Mouse (Mus musculus): ENCODE measurements around the gene Lrrc32. TPM values are rescaled to one million over a fixed set of nuclear protein-coding genes. Genes with fewer than 3 reads are reported as not detected.
A peak's percentile ranks its signal among the peaks of the same experiment; 100 is the strongest.

The Lrrc32 gene
- polyA plus RNA-seq, 1 experiment from 2014 or later = 8.1 TPM

DNA sequence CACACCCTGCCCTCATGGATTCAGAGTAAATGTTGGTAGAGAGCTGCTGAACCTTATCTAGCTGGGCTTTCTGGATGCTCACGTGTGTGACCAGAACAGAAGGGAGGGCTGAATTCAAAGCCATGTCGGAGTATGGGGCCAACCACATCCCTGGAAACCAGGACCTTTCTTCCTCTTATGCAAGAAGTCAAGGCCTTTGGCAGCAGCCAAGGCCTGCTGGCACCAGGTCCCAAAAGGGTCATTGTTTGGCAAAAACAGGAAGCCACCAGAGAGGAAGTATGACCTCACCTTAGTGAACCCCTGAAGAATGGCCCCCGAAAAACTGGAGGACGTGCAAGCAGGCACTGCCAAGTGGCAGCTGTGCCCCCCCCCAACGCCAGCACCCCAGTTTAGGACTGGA, 33.5 kb downstream of the Lrrc32 start:
- Histone ChIP-seq H3K36me3 (no peaks in the 10 kb centered on the region), H3K4me2 (replicated peaks) (no peak overlapping the region), H3K9ac (no peak overlapping the region), H3K27me3 (no peaks in the 10 kb centered on the region), H3K27ac (replicated peaks) (no peak overlapping the region), H3K4me1 (peaks cover 30% of the 10 kb centered on the region), H3K9me3 (replicated peaks) (no peaks in the 10 kb centered on the region), H3K4me3 (replicated peaks) (no peak overlapping the region)
- no peak for ATAC-seq (ENCODE audit: insufficient number of reproducible peaks, low FRiP score, low TSS enrichment, low read depth)
- WGBS = 88% methylated on average over 5 of the region's 5 CpGs

DNA sequence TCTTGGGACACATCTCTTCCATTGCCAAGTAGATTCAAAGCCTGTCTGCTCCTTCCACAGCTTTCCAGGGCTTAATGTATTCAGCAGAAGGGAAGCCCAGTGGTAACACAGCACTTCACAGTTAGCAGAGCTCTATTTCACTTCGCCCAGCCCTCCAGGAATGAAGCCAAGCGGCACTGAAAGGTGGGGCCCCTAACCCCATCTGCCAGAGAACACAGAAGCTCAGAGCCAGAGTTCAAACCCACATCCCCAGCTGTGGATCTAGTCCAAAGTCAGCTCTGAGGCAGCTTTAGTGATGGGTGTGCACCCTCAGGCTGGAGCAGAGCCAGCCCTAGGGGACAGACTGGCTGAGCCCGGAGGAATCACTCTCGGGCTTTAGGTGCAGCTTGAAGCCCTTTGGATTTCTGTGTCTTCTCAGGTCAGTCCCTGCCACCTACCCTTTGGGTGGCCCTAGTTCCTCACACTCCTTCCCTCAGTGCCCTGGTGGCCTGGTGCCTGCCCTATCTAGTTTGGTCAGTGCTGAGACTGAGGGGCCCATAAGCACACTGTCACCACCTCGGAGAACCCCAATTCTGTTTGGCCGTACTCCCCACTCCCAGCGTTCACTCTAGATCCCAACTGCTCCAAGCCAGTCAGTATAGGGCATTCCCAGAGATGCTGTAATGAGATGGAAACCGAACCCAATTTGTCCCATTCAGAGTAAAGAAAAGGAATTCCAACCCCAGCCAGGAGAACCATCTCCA, 34.2 kb downstream of the Lrrc32 start:
- Histone ChIP-seq H3K27ac (replicated peaks) (peak overlapping the region; percentile 58), H3K4me3 (replicated peaks) (no peak overlapping the region), H3K9ac (no peak overlapping the region), H3K27me3 (no peaks in the 10 kb centered on the region), H3K36me3 (no peaks in the 10 kb centered on the region), H3K4me2 (replicated peaks) (no peak overlapping the region), H3K9me3 (replicated peaks) (no peaks in the 10 kb centered on the region), H3K4me1 (peaks cover 30% of the 10 kb centered on the region)
- peak; percentile 43; the same call in 1 of the 2 replicates for ATAC-seq (ENCODE audit: insufficient number of reproducible peaks, low FRiP score, low TSS enrichment, low read depth)
- WGBS = 67% methylated on average over 8 of the region's 8 CpGs

DNA sequence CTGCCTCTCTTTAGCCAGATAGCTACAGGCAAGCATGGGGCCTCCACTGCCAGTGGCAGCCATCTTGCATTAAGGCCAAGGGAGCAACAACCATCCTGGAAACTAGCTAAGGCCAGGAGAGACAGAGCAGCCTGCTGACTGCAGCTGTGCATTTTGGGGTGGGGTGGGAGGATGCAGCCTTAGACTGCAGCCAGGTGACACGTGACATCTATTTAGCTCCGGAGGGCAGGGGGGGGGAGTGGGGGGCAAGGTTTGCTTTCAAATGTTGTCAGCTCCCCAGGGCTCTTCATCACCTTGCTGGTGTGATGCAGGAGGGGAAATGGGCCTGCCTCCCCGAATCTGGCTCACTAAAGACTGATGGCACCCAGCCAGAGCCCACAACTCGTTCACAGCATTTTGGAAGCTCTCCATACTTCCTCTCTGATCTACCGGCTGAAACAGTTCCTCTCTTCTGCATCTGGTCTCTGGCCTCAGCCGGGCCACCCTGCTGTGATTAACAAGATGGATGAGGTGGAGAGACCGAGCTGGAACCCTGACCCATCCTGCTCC, 34.8 kb downstream of the Lrrc32 start:
- peak; percentile 71 for ATAC-seq (ENCODE audit: insufficient number of reproducible peaks, low FRiP score, low TSS enrichment, low read depth)
- 2% methylated on average over 7 of the region's 7 CpGs for WGBS

DNA sequence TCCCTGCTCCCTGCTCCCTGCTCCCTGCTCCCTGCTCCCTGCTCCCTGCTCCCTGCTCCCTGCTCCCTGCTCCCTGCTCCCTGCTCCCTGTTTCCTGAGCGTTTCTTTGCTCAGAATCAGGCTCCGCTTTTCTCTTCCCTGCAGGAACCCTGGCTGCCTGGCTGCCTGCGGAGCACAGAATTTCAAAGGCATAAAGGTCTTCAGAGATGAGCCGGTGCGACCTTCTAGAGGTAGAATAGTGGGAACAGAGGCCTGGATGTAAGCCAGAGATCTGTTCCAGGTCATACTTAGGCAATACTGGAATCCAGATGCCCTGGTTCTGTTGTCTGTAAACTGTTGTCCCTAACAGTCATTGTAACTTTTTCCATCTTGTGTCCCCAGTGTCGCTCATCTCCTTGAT, 35.3 kb downstream of the Lrrc32 start:
- Histone ChIP-seq H3K27me3 (no peaks in the 10 kb centered on the region), H3K27ac (replicated peaks) (peak overlapping the region; percentile 58), H3K36me3 (no peaks in the 10 kb centered on the region), H3K4me3 (replicated peaks) (no peak overlapping the region), H3K4me1 (peaks cover 30% of the 10 kb centered on the region), H3K9me3 (replicated peaks) (no peaks in the 10 kb centered on the region), H3K4me2 (replicated peaks) (peak overlapping the region; percentile 4; the same call in 1 of the 2 replicates), H3K9ac (no peak overlapping the region)
- WGBS = 35% methylated on average over 6 of the region's 6 CpGs
- no peak for ATAC-seq (ENCODE audit: insufficient number of reproducible peaks, low FRiP score, low TSS enrichment, low read depth)

More for the DNA sequence above, 34.8 kb downstream of the Lrrc32 start:
- no peak overlapping the region for H3K9ac ChIP-seq
- H3K4me2 ChIP-seq (replicated peaks) = peak overlapping the region; percentile 4; the same call in 1 of the 2 replicates
- no peaks in the 10 kb centered on the region for H3K27me3 ChIP-seq
- H3K27ac ChIP-seq (replicated peaks) = peak overlapping the region; percentile 58
- H3K36me3 ChIP-seq = no peaks in the 10 kb centered on the region
- peaks cover 30% of the 10 kb centered on the region for H3K4me1 ChIP-seq
- H3K9me3 ChIP-seq (replicated peaks) = no peaks in the 10 kb centered on the region
- no peak overlapping the region for H3K4me3 ChIP-seq (replicated peaks)

DNA sequence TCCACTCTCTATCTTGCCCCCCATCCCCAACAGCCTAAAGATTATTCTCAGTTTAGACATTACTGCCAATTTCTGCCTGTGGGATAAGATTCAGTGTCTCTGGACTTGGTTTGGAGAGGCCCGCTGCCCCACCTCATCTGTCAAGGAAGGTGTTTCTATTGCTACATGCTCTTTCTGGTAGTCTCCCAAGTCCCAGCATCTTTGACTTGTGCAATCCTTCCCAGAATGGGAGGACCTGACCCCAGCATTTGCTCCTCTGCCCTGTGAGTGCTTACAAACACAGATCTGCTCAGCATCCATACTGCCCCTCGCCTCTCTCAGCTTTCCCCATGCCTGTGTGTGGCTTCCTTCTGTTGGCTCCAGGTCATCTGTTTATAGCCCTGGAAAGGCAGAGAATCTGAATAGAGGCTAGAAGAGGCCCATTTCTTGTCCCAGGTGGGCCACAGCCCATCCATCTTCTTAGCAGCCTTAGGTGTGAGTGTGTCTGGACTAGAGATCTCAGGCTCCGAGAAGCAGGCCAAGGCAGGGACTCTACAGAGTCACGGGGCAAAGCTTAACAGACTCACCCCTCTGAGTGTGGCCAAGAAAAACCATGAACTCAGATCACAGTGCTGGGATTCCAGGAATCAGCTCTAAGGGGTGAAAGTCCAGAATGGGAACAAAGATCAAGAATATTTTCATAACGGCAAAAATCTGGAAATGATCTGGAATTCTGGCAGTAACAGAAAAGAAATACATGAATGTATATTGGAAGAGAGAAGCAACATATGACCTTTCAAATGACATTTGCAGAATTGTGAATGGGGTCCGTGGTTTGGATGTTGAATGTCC, 36.0 kb downstream of the Lrrc32 start:
- peaks cover 30% of the 10 kb centered on the region for H3K4me1 ChIP-seq
- 65% methylated on average over 6 of the region's 6 CpGs for WGBS
- H3K27ac ChIP-seq (replicated peaks) = peak overlapping the region; percentile 58; the same call in 1 of the 2 replicates
- no peak overlapping the region for H3K4me3 ChIP-seq (replicated peaks)
- no peaks in the 10 kb centered on the region for H3K36me3 ChIP-seq
- H3K27me3 ChIP-seq = no peaks in the 10 kb centered on the region
- no peak overlapping the region for H3K9ac ChIP-seq
- ATAC-seq (ENCODE audit: insufficient number of reproducible peaks, low FRiP score, low TSS enrichment, low read depth) = no peak
- H3K9me3 ChIP-seq (replicated peaks) = no peaks in the 10 kb centered on the region
- H3K4me2 ChIP-seq (replicated peaks) = no peak overlapping the region

DNA sequence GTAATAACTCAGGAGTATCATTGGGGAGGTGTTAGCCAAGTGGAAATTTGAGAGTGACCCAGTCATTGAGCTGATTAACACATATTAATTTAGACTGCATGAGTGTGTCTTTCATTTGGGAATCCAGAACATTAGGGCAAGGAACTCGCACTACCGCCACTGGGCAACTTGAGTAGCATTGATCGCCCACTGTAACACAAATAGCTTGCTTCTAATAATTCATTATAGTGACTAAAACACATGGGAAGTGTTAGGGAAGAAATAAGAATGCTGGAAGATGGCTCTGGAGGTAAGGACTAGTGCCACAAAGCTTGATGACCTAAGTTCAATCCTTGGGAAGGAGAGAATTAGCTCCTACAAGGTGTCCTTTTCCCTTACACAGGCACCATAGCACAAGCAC, 38.0 kb downstream of the Lrrc32 start:
- WGBS = 93% methylated on average over 3 of the region's 3 CpGs
- Histone ChIP-seq H3K27me3 (no peaks in the 10 kb centered on the region), H3K27ac (replicated peaks) (no peak overlapping the region), H3K9me3 (replicated peaks) (no peaks in the 10 kb centered on the region), H3K9ac (no peak overlapping the region), H3K4me1 (peaks cover 30% of the 10 kb centered on the region), H3K4me3 (replicated peaks) (no peak overlapping the region), H3K36me3 (no peaks in the 10 kb centered on the region), H3K4me2 (replicated peaks) (no peak overlapping the region)
- no peak for ATAC-seq (ENCODE audit: insufficient number of reproducible peaks, low FRiP score, low TSS enrichment, low read depth)

DNA sequence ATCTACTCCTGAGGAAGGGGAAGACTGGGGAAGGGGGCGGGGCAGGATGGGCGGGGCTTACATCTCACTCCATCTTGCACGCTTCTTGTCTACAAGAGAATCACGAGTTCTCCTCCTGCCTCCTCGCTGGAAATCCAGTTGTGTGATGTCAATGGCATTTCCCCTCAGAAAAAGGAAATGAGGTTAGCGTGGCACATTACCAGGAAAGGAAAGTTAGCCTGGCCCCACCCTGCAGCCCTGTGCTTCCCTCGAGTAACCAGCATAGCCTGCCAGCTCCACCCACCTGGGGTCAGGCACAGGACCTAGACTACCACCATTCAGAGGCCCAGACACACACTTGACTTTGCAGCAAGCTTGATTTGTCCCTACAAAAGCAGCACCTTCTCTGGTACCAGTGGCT, 42.5 kb downstream of the Lrrc32 start:
- H3K9ac ChIP-seq = no peak overlapping the region
- H3K9me3 ChIP-seq (replicated peaks) = no peaks in the 10 kb centered on the region
- no peak for ATAC-seq (ENCODE audit: insufficient number of reproducible peaks, low FRiP score, low TSS enrichment, low read depth)
- H3K36me3 ChIP-seq = no peaks in the 10 kb centered on the region
- no peak overlapping the region for H3K4me2 ChIP-seq (replicated peaks)
- no peaks in the 10 kb centered on the region for H3K4me1 ChIP-seq
- H3K27me3 ChIP-seq = no peaks in the 10 kb centered on the region
- WGBS = 69% methylated on average over 7 of the region's 7 CpGs
- H3K27ac ChIP-seq (replicated peaks) = no peak overlapping the region
- H3K4me3 ChIP-seq (replicated peaks) = no peak overlapping the region

DNA sequence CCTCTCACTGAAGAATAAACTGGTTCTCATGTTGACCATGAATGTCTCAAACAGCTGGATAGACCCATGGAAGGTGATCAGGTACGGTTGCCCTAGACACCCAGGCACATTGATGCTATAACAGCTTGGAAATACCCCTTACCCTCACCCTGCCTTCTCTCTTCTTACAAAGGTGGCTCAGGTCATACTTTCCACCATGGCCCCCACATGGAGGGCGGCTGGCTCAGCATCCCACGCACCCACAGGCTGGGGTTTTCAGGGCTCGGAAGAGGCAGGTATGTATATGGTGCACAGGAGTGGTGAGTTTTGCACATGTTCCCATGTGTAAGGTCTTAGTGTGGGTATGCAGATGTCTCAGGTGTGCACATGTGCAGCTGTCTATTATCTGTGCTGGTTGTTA, 43.9 kb downstream of the Lrrc32 start:
- H3K9ac ChIP-seq = no peak overlapping the region
- no peaks in the 10 kb centered on the region for H3K9me3 ChIP-seq (replicated peaks)
- peaks cover 9% of the 10 kb centered on the region for H3K4me1 ChIP-seq
- H3K27ac ChIP-seq (replicated peaks) = no peak overlapping the region
- H3K27me3 ChIP-seq = no peaks in the 10 kb centered on the region
- no peak overlapping the region for H3K4me2 ChIP-seq (replicated peaks)
- no peaks in the 10 kb centered on the region for H3K36me3 ChIP-seq
- no peak overlapping the region for H3K4me3 ChIP-seq (replicated peaks)
- 94% methylated on average over 4 of the region's 4 CpGs for WGBS
- no peak for ATAC-seq (ENCODE audit: insufficient number of reproducible peaks, low FRiP score, low TSS enrichment, low read depth)

DNA sequence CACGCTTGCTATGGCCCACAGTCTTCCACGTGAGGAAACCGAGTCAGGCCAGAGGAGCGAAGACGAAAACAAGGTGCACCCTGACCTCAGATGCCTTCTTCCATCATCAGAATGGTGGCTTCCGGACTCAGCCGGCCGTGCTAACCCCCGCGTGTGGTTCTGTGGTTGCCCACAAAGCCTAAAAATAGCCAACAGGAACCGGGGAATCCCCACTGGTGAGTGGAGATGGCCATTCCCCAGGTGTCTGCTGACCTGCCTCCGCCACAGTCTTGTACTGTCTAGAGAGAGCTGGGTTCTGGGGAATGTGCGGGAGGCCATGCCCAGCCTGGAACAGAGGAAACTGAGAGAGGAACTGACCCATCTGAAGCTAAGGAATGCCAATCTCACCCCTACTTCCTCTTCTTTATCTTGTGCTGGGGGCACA, 45.4 kb downstream of the Lrrc32 start:
- Histone ChIP-seq H3K9me3 (replicated peaks) (no peaks in the 10 kb centered on the region), H3K27me3 (no peaks in the 10 kb centered on the region), H3K9ac (no peak overlapping the region), H3K36me3 (no peaks in the 10 kb centered on the region), H3K4me1 (peaks cover 13% of the 10 kb centered on the region), H3K4me2 (replicated peaks) (no peak overlapping the region), H3K4me3 (replicated peaks) (no peak overlapping the region), H3K27ac (replicated peaks) (no peak overlapping the region)
- no peak for ATAC-seq (ENCODE audit: insufficient number of reproducible peaks, low FRiP score, low TSS enrichment, low read depth)
- 86% methylated on average over 13 of the region's 13 CpGs for WGBS

DNA sequence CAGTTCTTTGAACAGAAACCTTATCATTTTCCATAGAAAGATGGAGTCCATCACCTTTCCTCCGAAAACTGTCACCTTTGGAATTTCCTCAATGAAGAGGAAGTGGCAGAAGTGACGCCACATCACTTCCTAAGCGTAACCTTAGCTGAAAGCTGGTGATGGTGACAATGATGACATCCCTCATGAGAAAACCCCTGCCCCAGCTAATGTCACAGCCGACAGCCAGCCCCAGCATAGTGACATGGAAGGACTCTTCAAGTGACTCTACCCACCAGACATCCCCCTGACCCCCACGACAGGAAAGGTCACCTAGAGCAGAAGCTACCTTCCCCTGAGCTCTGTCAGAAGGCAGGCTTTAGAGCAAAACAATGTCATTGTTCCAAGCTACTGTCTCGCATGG, 46.1 kb downstream of the Lrrc32 start:
- H3K4me1 ChIP-seq = peaks cover 13% of the 10 kb centered on the region
- H3K4me3 ChIP-seq (replicated peaks) = no peak overlapping the region
- WGBS = 87% methylated on average over 6 of the region's 6 CpGs
- no peak overlapping the region for H3K27ac ChIP-seq (replicated peaks)
- no peak overlapping the region for H3K9ac ChIP-seq
- ATAC-seq (ENCODE audit: insufficient number of reproducible peaks, low FRiP score, low TSS enrichment, low read depth) = no peak
- H3K9me3 ChIP-seq (replicated peaks) = no peaks in the 10 kb centered on the region
- no peaks in the 10 kb centered on the region for H3K27me3 ChIP-seq
- H3K36me3 ChIP-seq = no peaks in the 10 kb centered on the region
- no peak overlapping the region for H3K4me2 ChIP-seq (replicated peaks)

DNA sequence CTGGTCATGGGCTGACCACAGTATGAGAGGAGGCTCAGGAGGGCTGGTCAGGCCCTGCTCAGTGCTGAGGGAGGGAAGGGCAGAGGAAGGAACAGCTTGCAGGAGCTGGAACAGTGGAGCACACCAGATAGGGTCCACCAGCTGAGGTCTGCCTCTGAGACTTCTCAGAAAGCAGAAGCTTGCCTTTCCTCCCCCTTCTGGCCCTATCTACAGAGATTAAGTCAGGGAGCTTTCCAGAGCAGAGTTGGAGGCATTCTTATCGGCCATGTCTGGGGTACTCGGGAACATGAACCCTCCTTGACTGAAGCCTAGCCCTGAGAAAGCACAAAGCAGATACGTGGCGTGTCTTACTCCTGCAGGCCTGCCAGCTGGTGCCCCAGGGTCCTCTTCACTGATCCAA, 46.8 kb downstream of the Lrrc32 start:
- peaks cover 15% of the 10 kb centered on the region for H3K4me1 ChIP-seq
- no peaks in the 10 kb centered on the region for H3K9me3 ChIP-seq (replicated peaks)
- H3K4me2 ChIP-seq (replicated peaks) = no peak overlapping the region
- H3K27ac ChIP-seq (replicated peaks) = no peak overlapping the region
- 82% methylated on average over 4 of the region's 4 CpGs for WGBS
- H3K36me3 ChIP-seq = no peaks in the 10 kb centered on the region
- no peak for ATAC-seq (ENCODE audit: insufficient number of reproducible peaks, low FRiP score, low TSS enrichment, low read depth)
- no peaks in the 10 kb centered on the region for H3K27me3 ChIP-seq
- no peak overlapping the region for H3K9ac ChIP-seq
- H3K4me3 ChIP-seq (replicated peaks) = no peak overlapping the region
